Mouse (Mus musculus): ENCODE data around the gene Apol7b. TPM values are rescaled to one million over a fixed set of nuclear protein-coding genes. Genes with fewer than 3 reads are reported as not detected.

Apol7b gene
- polyA plus RNA-seq, 1 experiment: not detected

GRCm38 (mm10) chr15:77379921-77380320 lies 67.4 kb downstream of the Apol7b start:
- TF ChIP-seq FLI1 (IDR thresholded peaks at IDR 0.05; ENCODE audit: low read length) (no peak), GATA1 (IDR thresholded peaks at IDR 0.05; ENCODE audit: borderline replicate concordance, low read length) (no peak)
- H3K27me3 ChIP-seq (replicated peaks): peaks cover 5% of the 10 kb centered on the region

GRCm38 (mm10) chr15:77377419-77377818 lies 69.9 kb downstream of the Apol7b start:
- TF ChIP-seq GATA1 (IDR thresholded peaks at IDR 0.05; ENCODE audit: borderline replicate concordance, low read length) (no peak), FLI1 (IDR thresholded peaks at IDR 0.05; ENCODE audit: low read length) (no peak)
- H3K27me3 ChIP-seq (replicated peaks): peaks cover 4% of the 10 kb centered on the region
- H3K4me3 ChIP-seq (replicated peaks): no peak overlapping the region
- H3K9me3 ChIP-seq: peaks cover 6% of the 10 kb centered on the region; the same call in 1 of the 2 replicates
- H3K4me1 ChIP-seq: no peaks in the 10 kb centered on the region
- H3K36me3 ChIP-seq (replicated peaks; ENCODE audit: low read length): no peaks in the 10 kb centered on the region

More at GRCm38 (mm10) chr15:77379921-77380320, 67.4 kb downstream of the Apol7b start:
- no peaks in the 10 kb centered on the region for H3K36me3 ChIP-seq (replicated peaks; ENCODE audit: low read length)
- peaks cover 6% of the 10 kb centered on the region; the same call in 1 of the 2 replicates for H3K9me3 ChIP-seq
- no peaks in the 10 kb centered on the region for H3K4me1 ChIP-seq
- H3K4me3 ChIP-seq (replicated peaks): no peak overlapping the region

GRCm38 (mm10) chr15:77376920-77377319 lies 70.4 kb downstream of the Apol7b start:
- TF ChIP-seq FLI1 (IDR thresholded peaks at IDR 0.05; ENCODE audit: low read length): no peak
- TF ChIP-seq GATA1 (IDR thresholded peaks at IDR 0.05; ENCODE audit: borderline replicate concordance, low read length): no peak
- H3K27me3 ChIP-seq (replicated peaks): peaks cover 4% of the 10 kb centered on the region
- no peaks in the 10 kb centered on the region for H3K4me1 ChIP-seq
- peaks cover 6% of the 10 kb centered on the region; the same call in 1 of the 2 replicates for H3K9me3 ChIP-seq
- no peaks in the 10 kb centered on the region for H3K36me3 ChIP-seq (replicated peaks; ENCODE audit: low read length)
- H3K4me3 ChIP-seq (replicated peaks): no peak overlapping the region

Other genes with a start within 250 kb of the Apol7b start
- gene Rbfox2, start 140.5 kb downstream of the Apol7b start, polyA plus RNA-seq (2012; ENCODE audit: insufficient read depth, low replicate concordance): 0.76 and 3.6 TPM in 2 replicates
- gene Apol7a, start 48.4 kb downstream of the Apol7b start, polyA plus RNA-seq (2012; ENCODE audit: insufficient read depth, low replicate concordance): not detected in 2 replicates
- gene Apol9a, start 36.4 kb downstream of the Apol7b start, polyA plus RNA-seq (2012; ENCODE audit: insufficient read depth, low replicate concordance): not detected in 2 replicates
- gene Apol10a, start 29.6 kb upstream of the Apol7b start, polyA plus RNA-seq (2012; ENCODE audit: insufficient read depth, low replicate concordance): not detected in 2 replicates
- not detected in 2 replicates for gene Apol11a, start 60.8 kb upstream of the Apol7b start, polyA plus RNA-seq (2012; ENCODE audit: insufficient read depth, low replicate concordance)
- not detected in 2 replicates for gene Apol7c, start 85.8 kb upstream of the Apol7b start, polyA plus RNA-seq (2012; ENCODE audit: insufficient read depth, low replicate concordance)
- gene 1700025B11Rik, start 114.4 kb upstream of the Apol7b start, polyA plus RNA-seq (2012; ENCODE audit: insufficient read depth, low replicate concordance): not detected in 2 replicates
- gene Apol10b, start 148.6 kb upstream of the Apol7b start, polyA plus RNA-seq (2012; ENCODE audit: insufficient read depth, low replicate concordance): not detected in 2 replicates
- not detected in 2 replicates for gene Gm36245, start 151.8 kb upstream of the Apol7b start, polyA plus RNA-seq (2012; ENCODE audit: insufficient read depth, low replicate concordance)
- 0.37 TPM in 1 of 2 replicates, not detected in the other for gene Apol11b, start 195.8 kb upstream of the Apol7b start, polyA plus RNA-seq (2012; ENCODE audit: insufficient read depth, low replicate concordance)